10 mouse cellular contexts compared by ENCODE assay signal in genomic region chr13:34136605-34137004, GRCm38 (mm10). TPM values are rescaled to one million over a fixed set of nuclear protein-coding genes. Genes with fewer than 3 reads are reported as not detected.
DNase-seq lines count a peak whose midpoint lies in the region; ATAC-seq and TF ChIP-seq lines count a peak whose summit lies in the region.
"Had no signal": no experiment of that assay in that cellular context is flagged by ENCODE, and none has a peak within 500 bp of the region (broad histone marks: within the 10 kb centered on the region; RNA-seq: fewer than 3 reads in every experiment).

No protein-coding gene starts in this region.

- no peak for TF ChIP-seq CTCF in hindbrain, postnatal 0 days (IDR thresholded peaks at IDR 0.05; ENCODE audit: low read depth)
- TF ChIP-seq CTCF in lung, adult 2 months (IDR thresholded peaks at IDR 0.05; ENCODE audit: insufficient read depth, low read length) = no peak

- 71% methylated on average over 7 of the region's 7 CpGs for WGBS in embryonic facial prominence, embryonic 10.5 days
- WGBS in hindbrain, postnatal 0 days = 23% methylated on average over 7 of the region's 7 CpGs
- 44% methylated on average over 7 of the region's 7 CpGs for WGBS in midbrain, embryonic 13.5 days
- WGBS in lung, adult 2 months = 80% methylated on average over 7 of the region's 7 CpGs

- H3K4me2 ChIP-seq in hindbrain, postnatal 0 days (ENCODE audit: low read depth, low read length) = no peak overlapping the region
- no peak overlapping the region for H3K4me2 ChIP-seq in midbrain, embryonic 13.5 days (replicated peaks)
- H3K4me2 ChIP-seq: embryonic facial prominence, embryonic 12.5 days; lung, embryonic 14.5 days had no signal

- no peak for TF ChIP-seq POLR2A in lung, adult 2 months (IDR thresholded peaks at IDR 0.05; ENCODE audit: borderline replicate concordance, extremely low read depth, low read depth, low read length)

- H3K27me3 ChIP-seq in embryonic facial prominence, embryonic 10.5 days (replicated peaks; ENCODE audit: low read depth, poor library complexity, severe bottlenecking) = peaks cover 24% of the 10 kb centered on the region
- H3K27me3 ChIP-seq in hindbrain, postnatal 0 days (ENCODE audit: insufficient read depth, low read length) = no peaks in the 10 kb centered on the region
- H3K27me3 ChIP-seq in midbrain, embryonic 13.5 days = no peaks in the 10 kb centered on the region
- H3K27me3 ChIP-seq: embryonic facial prominence, embryonic 12.5 days had no signal

- H3K9me3 ChIP-seq in embryonic facial prominence, embryonic 10.5 days = no peaks in the 10 kb centered on the region
- H3K9me3 ChIP-seq in hindbrain, postnatal 0 days (ENCODE audit: low read length) = no peaks in the 10 kb centered on the region
- H3K9me3 ChIP-seq in midbrain, embryonic 13.5 days = no peaks in the 10 kb centered on the region
- H3K9me3 ChIP-seq: embryonic facial prominence, embryonic 12.5 days had no signal

- peaks cover 30% of the 10 kb centered on the region for H3K4me1 ChIP-seq in embryonic facial prominence, embryonic 10.5 days
- peaks cover 24% of the 10 kb centered on the region for H3K4me1 ChIP-seq in hindbrain, postnatal 0 days (ENCODE audit: insufficient read depth, low read length)
- peaks cover 44% of the 10 kb centered on the region for H3K4me1 ChIP-seq in midbrain, embryonic 13.5 days (replicated peaks)
- H3K4me1 ChIP-seq in lung, adult 2 months (ENCODE audit: control insufficient read depth, insufficient read depth, low read length) = no peaks in the 10 kb centered on the region

- H3K9ac ChIP-seq in hindbrain, postnatal 0 days (replicated peaks; ENCODE audit: low read length) = peak overlapping the region; percentile 17; the same call in 1 of the 2 replicates
- H3K9ac ChIP-seq in midbrain, embryonic 13.5 days (replicated peaks) = peak overlapping the region; percentile 15; the same call in 1 of the 2 replicates
- H3K9ac ChIP-seq: embryonic facial prominence, embryonic 12.5 days; lung, embryonic 14.5 days had no signal

- peak; percentile 43 to 46 for DNase-seq in cerebellum, adult 18-20 months
- no peak for DNase-seq in cerebellum, adult 9-10 months
- no peak for DNase-seq in embryonic facial prominence, embryonic 10.5 days (ENCODE audit: low spot score)
- peak; percentile 76 for DNase-seq in hindbrain, postnatal 0 days (ENCODE audit: low spot score)
- DNase-seq in lung, adult 2 months = no peak
- no peak for DNase-seq in kidney, postnatal 25 days
- DNase-seq: lung, embryonic 14.5 days had no signal

- no peaks in the 10 kb centered on the region for H3K36me3 ChIP-seq in embryonic facial prominence, embryonic 10.5 days (replicated peaks)
- no peaks in the 10 kb centered on the region for H3K36me3 ChIP-seq in hindbrain, postnatal 0 days (ENCODE audit: insufficient read depth, low read length)
- no peaks in the 10 kb centered on the region for H3K36me3 ChIP-seq in midbrain, embryonic 13.5 days
- H3K36me3 ChIP-seq: embryonic facial prominence, embryonic 12.5 days had no signal

- no peak overlapping the region for H3K4me3 ChIP-seq in embryonic facial prominence, embryonic 10.5 days
- no peak overlapping the region for H3K4me3 ChIP-seq in hindbrain, postnatal 0 days (ENCODE audit: low read length)
- H3K4me3 ChIP-seq in midbrain, embryonic 13.5 days (replicated peaks) = no peak overlapping the region
- H3K4me3 ChIP-seq in lung, adult 2 months (replicated peaks; ENCODE audit: extremely low read depth, low read depth, low read length) = no peak overlapping the region
- H3K4me3 ChIP-seq: embryonic facial prominence, embryonic 12.5 days had no signal

- ATAC-seq in hindbrain, postnatal 0 days = peak; percentile 60
- ATAC-seq in midbrain, embryonic 13.5 days = peak; percentile 25
- no peak for ATAC-seq in granulocyte monocyte progenitor cell, adult 5-6 weeks (replicated peaks; ENCODE audit: poor library complexity, severe bottlenecking)

- H3K27ac ChIP-seq in embryonic facial prominence, embryonic 10.5 days (replicated peaks) = 0 out of 2 replicates have a peak overlapping the region, but pooled peaks have one; percentile 1
- H3K27ac ChIP-seq in hindbrain, postnatal 0 days = peak overlapping the region; percentile 74
- peak overlapping the region; percentile 81 for H3K27ac ChIP-seq in midbrain, embryonic 13.5 days
- H3K27ac ChIP-seq: embryonic facial prominence, embryonic 12.5 days had no signal

RNA-seq across cellular contexts. Expression of gene Tubb2b, which starts 6.3 kb away (rescaled TPM):
- polyA plus RNA-seq in embryonic facial prominence, embryonic 10.5 days (2016; fragmentation: Nextera tagmentation; extraction: Ambion mirVana) = 65.5 and 73.2 TPM in 2 replicates
- total RNA-seq in hindbrain, postnatal 0 days (2014; rRNA removed) = 4,422 and 4,857 TPM in 2 replicates
- polyA plus RNA-seq in hindbrain, postnatal 0 days (2015; fragmentation: Nextera tagmentation; extraction: Ambion mirVana) = 709 and 787 TPM in 2 replicates
- 833 and 846 TPM in 2 replicates for polyA plus RNA-seq in midbrain, embryonic 13.5 days (2015; fragmentation: Nextera tagmentation; extraction: Ambion mirVana)
- 13.6 and 21.6 TPM in 2 replicates for polyA plus RNA-seq in lung, adult 2 months (2012; rRNA removed)
- not detected in 2 replicates for total RNA-seq in granulocyte monocyte progenitor cell, adult 5-6 weeks (2014; fragmentation: Nextera tagmentation)
- total RNA-seq in granulocyte monocyte progenitor cell, adult 5-6 weeks (2017) = not detected in 2 replicates

RNA-seq across cellular contexts. Expression of gene Psmg4, which starts 26.2 kb away (rescaled TPM):
- 97.9 and 99.9 TPM in 2 replicates for polyA plus RNA-seq in embryonic facial prominence, embryonic 10.5 days (2016; fragmentation: Nextera tagmentation; extraction: Ambion mirVana)
- 41.6 and 75.9 TPM in 2 replicates for total RNA-seq in hindbrain, postnatal 0 days (2014; rRNA removed)
- polyA plus RNA-seq in hindbrain, postnatal 0 days (2015; fragmentation: Nextera tagmentation; extraction: Ambion mirVana) = 88.5 and 92.0 TPM in 2 replicates
- polyA plus RNA-seq in midbrain, embryonic 13.5 days (2015; fragmentation: Nextera tagmentation; extraction: Ambion mirVana) = 92.5 and 94.6 TPM in 2 replicates
- 79.9 and 123 TPM in 2 replicates for polyA plus RNA-seq in lung, adult 2 months (2012; rRNA removed)
- 50.2 and 81.2 TPM in 2 replicates for total RNA-seq in granulocyte monocyte progenitor cell, adult 5-6 weeks (2014; fragmentation: Nextera tagmentation)
- 181 and 240 TPM in 2 replicates for total RNA-seq in granulocyte monocyte progenitor cell, adult 5-6 weeks (2017)

RNA-seq across cellular contexts. Expression of gene Tubb2a, which starts 58.8 kb away (rescaled TPM):
- 101 and 105 TPM in 2 replicates for polyA plus RNA-seq in embryonic facial prominence, embryonic 10.5 days (2016; fragmentation: Nextera tagmentation; extraction: Ambion mirVana)
- total RNA-seq in hindbrain, postnatal 0 days (2014; rRNA removed) = 6,578 and 6,630 TPM in 2 replicates
- polyA plus RNA-seq in hindbrain, postnatal 0 days (2015; fragmentation: Nextera tagmentation; extraction: Ambion mirVana) = 3,263 and 3,562 TPM in 2 replicates
- polyA plus RNA-seq in midbrain, embryonic 13.5 days (2015; fragmentation: Nextera tagmentation; extraction: Ambion mirVana) = 1,655 and 1,711 TPM in 2 replicates
- polyA plus RNA-seq in lung, adult 2 months (2012; rRNA removed) = 320 and 386 TPM in 2 replicates
- 2.3 and 3.4 TPM in 2 replicates for total RNA-seq in granulocyte monocyte progenitor cell, adult 5-6 weeks (2014; fragmentation: Nextera tagmentation)
- 7.0 and 8.5 TPM in 2 replicates for total RNA-seq in granulocyte monocyte progenitor cell, adult 5-6 weeks (2017)

Comparison
In these comparisons a context has a peak if more than half of its experiments do, and no peak if none do; other contexts are left out.
1. DNase-seq: peak in cerebellum, adult 18-20 months (2 of 2) and hindbrain, postnatal 0 days (single experiment); none in cerebellum, adult 9-10 months (single experiment), embryonic facial prominence, embryonic 10.5 days (single experiment), lung, adult 2 months (single experiment) and kidney, postnatal 25 days (0 of 2).
2. H3K27ac ChIP-seq: peak in every context shown above with its lines; median percentile 81 in midbrain, embryonic 13.5 days; 74 in hindbrain, postnatal 0 days; 1 in embryonic facial prominence, embryonic 10.5 days.